Mouse (Mus musculus): ENCODE data around the gene Fez1. TPM values are rescaled to one million over a fixed set of nuclear protein-coding genes. Genes with fewer than 3 reads are reported as not detected.
A peak's percentile ranks its signal among the peaks of the same experiment; 100 is the strongest.

Gene Fez1
- polyA plus RNA-seq, 1 experiment from 2014 or later: 664 TPM

- peaks cover 8% of the 10 kb centered on the region; the same call in 1 of the 2 replicates for H3K36me3 ChIP-seq (ENCODE audit: control insufficient read depth, insufficient read depth, low read length)
- no peak for ATAC-seq (ENCODE audit: low read depth)
- no peaks in the 10 kb centered on the region for H3K27me3 ChIP-seq (ENCODE audit: control insufficient read depth, insufficient read depth, low read length)
- no peak overlapping the region for H3K4me3 ChIP-seq (ENCODE audit: low read depth, low read length)
- H3K4me1 ChIP-seq (ENCODE audit: control insufficient read depth, insufficient read depth, low read length): peaks cover 18% of the 10 kb centered on the region
- H3K9me3 ChIP-seq (ENCODE audit: control insufficient read depth, low read length): no peaks in the 10 kb centered on the region
- H3K4me2 ChIP-seq (ENCODE audit: low read depth, low read length): no peak overlapping the region
- H3K27ac ChIP-seq (ENCODE audit: low read depth, low read length): peak overlapping the region; percentile 22; the same call in 1 of the 2 replicates
- WGBS: 93% methylated on average over 5 of the region's 5 CpGs
- no peak overlapping the region for H3K9ac ChIP-seq (replicated peaks; ENCODE audit: low read depth, low read length)
Observed at GRCm38 (mm10) chr9:36923753-36924152, 102.1 kb downstream of the Fez1 start.

Other genes with a start within 250 kb of the Fez1 start
- gene Gm17689, start 239.2 kb upstream of the Fez1 start, polyA plus RNA-seq (2014; fragmentation: Nextera tagmentation; extraction: Ambion mirVana): not detected in 2 replicates
- gene A630095E13Rik, start 178.5 kb upstream of the Fez1 start, polyA plus RNA-seq (2014; fragmentation: Nextera tagmentation; extraction: Ambion mirVana): not detected in 2 replicates
- not detected in 2 replicates for gene Acrv1, start 128.6 kb upstream of the Fez1 start, polyA plus RNA-seq (2014; fragmentation: Nextera tagmentation; extraction: Ambion mirVana)
- 5.4 and 6.2 TPM in 2 replicates for gene Chek1, start 94.8 kb upstream of the Fez1 start, polyA plus RNA-seq (2014; fragmentation: Nextera tagmentation; extraction: Ambion mirVana)
- gene Stt3a, start 54.2 kb upstream of the Fez1 start, polyA plus RNA-seq (2014; fragmentation: Nextera tagmentation; extraction: Ambion mirVana): 64.4 and 81.0 TPM in 2 replicates
- gene Ei24, start 24.5 kb upstream of the Fez1 start, polyA plus RNA-seq (2014; fragmentation: Nextera tagmentation; extraction: Ambion mirVana): 50.2 and 72.6 TPM in 2 replicates

All from neural tube, embryonic 14.5 days (tissue).